8 mouse cellular contexts compared by ENCODE assay signal in genomic region chr8:119840905-119841411, GRCm38 (mm10). TPM values are rescaled to one million over a fixed set of nuclear protein-coding genes. Genes with fewer than 3 reads are reported as not detected.
DNase-seq lines count a peak whose midpoint lies in the region; ATAC-seq lines count a peak whose summit lies in the region.

No protein-coding gene starts in this region.

- peak overlapping the region; percentile 25; the same call in 1 of the 2 replicates for H3K9ac ChIP-seq in lung, embryonic 16.5 days (ENCODE audit: low read length)
- peak overlapping the region; percentile 52 for H3K9ac ChIP-seq in intestine, embryonic 15.5 days
- peak overlapping the region; percentile 39; the same call in 1 of the 2 replicates for H3K9ac ChIP-seq in liver, embryonic 15.5 days

- no peaks in the 10 kb centered on the region for H3K27me3 ChIP-seq in lung, embryonic 16.5 days (ENCODE audit: control insufficient read depth, insufficient read depth, low read depth, low read length)
- H3K27me3 ChIP-seq in intestine, embryonic 15.5 days (replicated peaks) = no peaks in the 10 kb centered on the region
- H3K27me3 ChIP-seq in liver, embryonic 15.5 days = peaks cover 47% of the 10 kb centered on the region

- peak; percentile 11 for ATAC-seq in lung, embryonic 16.5 days (ENCODE audit: low read depth)
- ATAC-seq in intestine, embryonic 15.5 days = peak; percentile 75
- peak; percentile 19; the same call in 1 of the 2 replicates for ATAC-seq in liver, embryonic 15.5 days (ENCODE audit: insufficient read depth)

- H3K4me2 ChIP-seq in lung, embryonic 16.5 days (ENCODE audit: low read depth, low read length) = peak overlapping the region; percentile 75
- peak overlapping the region; percentile 81 for H3K4me2 ChIP-seq in intestine, embryonic 15.5 days (replicated peaks)
- peak overlapping the region; percentile 91 for H3K4me2 ChIP-seq in liver, embryonic 15.5 days

- H3K27ac ChIP-seq in lung, embryonic 16.5 days (ENCODE audit: low read length) = peak overlapping the region; percentile 30
- H3K27ac ChIP-seq in intestine, embryonic 15.5 days = peak overlapping the region; percentile 87
- peak overlapping the region; percentile 45; the same call in 1 of the 2 replicates for H3K27ac ChIP-seq in liver, embryonic 15.5 days (replicated peaks)

- no peaks in the 10 kb centered on the region for H3K36me3 ChIP-seq in lung, embryonic 16.5 days (ENCODE audit: control insufficient read depth, insufficient read depth, low read length)
- H3K36me3 ChIP-seq in intestine, embryonic 15.5 days = no peaks in the 10 kb centered on the region
- H3K36me3 ChIP-seq in liver, embryonic 15.5 days (replicated peaks) = no peaks in the 10 kb centered on the region

- no peaks in the 10 kb centered on the region for H3K9me3 ChIP-seq in lung, embryonic 16.5 days (ENCODE audit: control insufficient read depth, low read length)
- no peaks in the 10 kb centered on the region for H3K9me3 ChIP-seq in intestine, embryonic 15.5 days
- H3K9me3 ChIP-seq in liver, embryonic 15.5 days (replicated peaks) = no peaks in the 10 kb centered on the region

- no peak for DNase-seq in lung, postnatal 4 days
- DNase-seq in cerebellum, postnatal 36 days = peak; percentile 54 to 64
- DNase-seq in frontal cortex, postnatal 25 days (ENCODE audit: low spot score in 2 of 2) = no peak
- no peak for DNase-seq in testis, postnatal 10 days (ENCODE audit: low spot score)
- no peak for DNase-seq in right cerebral cortex, postnatal 36 days (ENCODE audit: low spot score in 2 of 2)

- H3K4me3 ChIP-seq in lung, embryonic 16.5 days (ENCODE audit: low read length) = peak overlapping the region; percentile 72
- peak overlapping the region; percentile 82 for H3K4me3 ChIP-seq in intestine, embryonic 15.5 days (replicated peaks)
- H3K4me3 ChIP-seq in liver, embryonic 15.5 days (replicated peaks) = peak overlapping the region; percentile 66

- 12% methylated on average over 8 of the region's 8 CpGs for WGBS in lung, embryonic 16.5 days
- 6% methylated on average over 8 of the region's 8 CpGs for WGBS in intestine, embryonic 15.5 days
- WGBS in liver, embryonic 15.5 days (ENCODE audit: insufficient replicate concordance) = 14% methylated on average over 8 of the region's 8 CpGs

- H3K4me1 ChIP-seq in lung, embryonic 16.5 days (replicated peaks; ENCODE audit: control insufficient read depth, insufficient read depth, low read length) = peaks cover 20% of the 10 kb centered on the region
- H3K4me1 ChIP-seq in intestine, embryonic 15.5 days (replicated peaks) = peaks cover 33% of the 10 kb centered on the region
- H3K4me1 ChIP-seq in liver, embryonic 15.5 days (replicated peaks) = peaks cover 48% of the 10 kb centered on the region

RNA-seq across cellular contexts. Expression of gene Cotl1, which starts 0.6 kb away (rescaled TPM):
- 78.4 and 88.5 TPM in 2 replicates for polyA plus RNA-seq in lung, embryonic 16.5 days (2015; fragmentation: Nextera tagmentation; extraction: Ambion mirVana)
- polyA plus RNA-seq in intestine, embryonic 15.5 days (2015; fragmentation: Nextera tagmentation; extraction: Ambion mirVana) = 152 and 167 TPM in 2 replicates
- 31.9 and 33.3 TPM in 2 replicates for polyA plus RNA-seq in liver, embryonic 15.5 days (2015; fragmentation: Nextera tagmentation; extraction: Ambion mirVana)

RNA-seq across cellular contexts. Expression of gene Klhl36, which starts 21.1 kb away (rescaled TPM):
- 14.5 and 15.0 TPM in 2 replicates for polyA plus RNA-seq in lung, embryonic 16.5 days (2015; fragmentation: Nextera tagmentation; extraction: Ambion mirVana)
- 12.4 and 13.8 TPM in 2 replicates for polyA plus RNA-seq in intestine, embryonic 15.5 days (2015; fragmentation: Nextera tagmentation; extraction: Ambion mirVana)
- polyA plus RNA-seq in liver, embryonic 15.5 days (2015; fragmentation: Nextera tagmentation; extraction: Ambion mirVana) = 3.9 and 4.3 TPM in 2 replicates

Comparison
In these comparisons a context has a peak if more than half of its experiments do, and no peak if none do; other contexts are left out.
1. ATAC-seq: peak in every context shown above with its lines; median percentile 75 in intestine, embryonic 15.5 days; 19 in liver, embryonic 15.5 days; 11 in lung, embryonic 16.5 days.
2. H3K27ac ChIP-seq: peak in every context shown above with its lines; median percentile 87 in intestine, embryonic 15.5 days; 45 in liver, embryonic 15.5 days; 30 in lung, embryonic 16.5 days.
3. DNase-seq: peak in cerebellum, postnatal 36 days (2 of 2); none in lung, postnatal 4 days (0 of 2), frontal cortex, postnatal 25 days (0 of 2), testis, postnatal 10 days (single experiment) and right cerebral cortex, postnatal 36 days (0 of 2).
4. Peak in every context shown above with its lines, with median percentiles within 50 percentile points of each other: H3K4me2 ChIP-seq, H3K4me3 ChIP-seq and H3K9ac ChIP-seq.